Mouse (Mus musculus) frontal cortex, adult 2 months (tissue): ENCODE measurements at regions not wholly inside any gene's neighbourhood (a gene's known extent, or its start where the extent isn't known, plus 50 kb on each side); places are given as distances from the start of the nearest gene placed in this dataset.

ENCODE experiments used
- DNase-seq, 2 experiments: peaks; one replicate each; pipeline ENCODE4 v3.0.0; 2022; ENCODE audit warnings: low spot score in 1 of 2; ENCODE audit errors: extremely low spot score in 1 of 2

DNA sequence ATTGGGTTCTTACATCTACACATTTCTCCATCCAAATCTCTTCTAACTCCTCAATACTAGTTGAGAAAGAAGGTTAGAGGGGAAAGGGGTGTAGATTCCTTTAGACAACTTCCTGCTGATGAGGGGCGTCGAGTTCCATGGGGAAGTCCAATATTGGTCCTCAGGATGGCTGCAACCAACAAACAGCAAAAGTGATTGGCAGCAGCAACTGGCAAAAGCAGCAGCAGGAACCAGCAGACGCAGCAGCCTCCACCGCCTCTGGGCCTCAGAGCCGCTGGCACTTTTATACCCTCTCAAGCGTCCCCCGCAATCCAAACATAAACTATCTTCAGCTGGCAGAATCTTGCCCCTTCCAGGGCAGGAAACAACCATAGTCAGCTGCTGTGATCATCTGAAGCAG lies 58.8 kb upstream of the Sh3bp4 start:
- DNase-seq = no peak

GRCm38 (mm10) chr1:89015385-89015784 lies 54.8 kb upstream of the Sh3bp4 start:
- no peak for DNase-seq

GRCm38 (mm10) chr1:89015845-89016244 lies 54.4 kb upstream of the Sh3bp4 start:
- DNase-seq = no peak

GRCm38 (mm10) chr1:89019778-89020373 lies 50.3 kb upstream of the Sh3bp4 start:
- DNase-seq = no peak
